Comparison of ENCODE assay signal across 22 mouse cellular contexts in the genomic region with DNA sequence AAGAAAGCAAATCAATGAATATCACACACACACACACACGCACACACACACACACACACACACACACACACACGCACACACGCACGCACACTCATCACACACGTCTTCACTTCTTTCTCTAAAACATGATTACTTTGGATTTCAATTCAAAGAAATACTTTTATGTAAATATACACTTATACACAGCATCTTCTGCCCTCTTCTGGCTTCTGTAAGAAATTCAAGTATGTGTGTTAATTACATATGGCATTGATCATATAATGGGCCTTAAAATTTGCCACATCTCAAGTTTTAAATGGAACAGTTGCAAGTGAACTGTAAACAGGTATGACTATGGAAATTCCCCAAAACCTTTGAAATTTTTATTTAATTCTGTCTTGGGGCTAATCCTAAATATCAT. TPM values are rescaled to one million over a fixed set of nuclear protein-coding genes. Genes with fewer than 3 reads are reported as not detected.
A peak's percentile ranks its signal among the peaks of the same experiment; 100 is the strongest.
DNase-seq lines count a peak whose midpoint lies in the region; ATAC-seq and TF ChIP-seq lines count a peak whose summit lies in the region.
"Had no signal": no experiment of that assay in that cellular context is flagged by ENCODE, and none has a peak within 500 bp of the region (broad histone marks: within the 10 kb centered on the region; RNA-seq: fewer than 3 reads in every experiment).

No protein-coding gene starts in this region.

- 83% methylated on average over 5 of the region's 5 CpGs for WGBS in hindbrain, embryonic 14.5 days
- 85% methylated on average over 5 of the region's 5 CpGs for WGBS in hindbrain, embryonic 12.5 days
- 68% methylated on average over 5 of the region's 5 CpGs for WGBS in lung, embryonic 14.5 days

- H3K4me2 ChIP-seq in hindbrain, embryonic 14.5 days (replicated peaks): no peak overlapping the region
- no peak overlapping the region for H3K4me2 ChIP-seq in hindbrain, embryonic 12.5 days (replicated peaks)
- no peak overlapping the region for H3K4me2 ChIP-seq in lung, embryonic 14.5 days
- H3K4me2 ChIP-seq: embryonic facial prominence, embryonic 13.5 days; limb, embryonic 12.5 days; liver, embryonic 15.5 days; midbrain, embryonic 12.5 days; neural tube, embryonic 15.5 days had no signal

- H3K27ac ChIP-seq in hindbrain, embryonic 14.5 days: no peak overlapping the region
- H3K27ac ChIP-seq in hindbrain, embryonic 12.5 days: no peak overlapping the region
- no peak overlapping the region for H3K27ac ChIP-seq in lung, embryonic 14.5 days (ENCODE audit: low read depth)
- H3K27ac ChIP-seq: embryonic facial prominence, embryonic 13.5 days; heart, embryonic 10.5 days; limb, embryonic 12.5 days; liver, embryonic 15.5 days; midbrain, embryonic 12.5 days; neural tube, embryonic 15.5 days had no signal

- peak; percentile 4 for DNase-seq in embryo, embryonic 10.5 days (ENCODE audit: low spot score)
- no peak for DNase-seq in embryo, embryonic 9.5 days (ENCODE audit: extremely low spot score)
- peak; percentile 33 for DNase-seq in hindbrain, embryonic 14.5 days (ENCODE audit: low spot score)
- peak; percentile 58 for DNase-seq in lung, embryonic 14.5 days
- DNase-seq in lung, adult 18-20 months: no peak
- peak; percentile 45 for DNase-seq in brain, embryonic 14.5 days (ENCODE audit: low read depth)
- DNase-seq in adipocyte (ENCODE audit: low spot score): no peak
- DNase-seq: cerebellum, postnatal 14 days; gastrocnemius, postnatal 36 days; heart, postnatal 36 days; right cerebral cortex, postnatal 4 days; thymus, postnatal 25 days had no signal

- H3K9me3 ChIP-seq in hindbrain, embryonic 14.5 days (ENCODE audit: control insufficient read depth, low read length): no peaks in the 10 kb centered on the region
- H3K9me3 ChIP-seq in hindbrain, embryonic 12.5 days (replicated peaks): no peaks in the 10 kb centered on the region
- no peaks in the 10 kb centered on the region for H3K9me3 ChIP-seq in lung, embryonic 14.5 days (ENCODE audit: low read depth, low read length)
- H3K9me3 ChIP-seq: embryonic facial prominence, embryonic 13.5 days; heart, embryonic 10.5 days; limb, embryonic 12.5 days; liver, embryonic 15.5 days; midbrain, embryonic 12.5 days; neural tube, embryonic 15.5 days had no signal

- no peak for TF ChIP-seq POLR2A in brain, embryonic 14.5 days (IDR thresholded peaks at IDR 0.05; ENCODE audit: borderline replicate concordance, extremely low read depth, insufficient read depth, insufficient read length, poor library complexity, severe bottlenecking)

- H3K9ac ChIP-seq in hindbrain, embryonic 14.5 days: no peak overlapping the region
- no peak overlapping the region for H3K9ac ChIP-seq in hindbrain, embryonic 12.5 days
- no peak overlapping the region for H3K9ac ChIP-seq in lung, embryonic 14.5 days
- H3K9ac ChIP-seq: embryonic facial prominence, embryonic 13.5 days; limb, embryonic 12.5 days; liver, embryonic 15.5 days; midbrain, embryonic 12.5 days; neural tube, embryonic 15.5 days had no signal

- ATAC-seq in hindbrain, embryonic 14.5 days (ENCODE audit: low FRiP score): no peak
- no peak for ATAC-seq in hindbrain, embryonic 12.5 days (ENCODE audit: low FRiP score)
- no peak for ATAC-seq in lung, embryonic 14.5 days (ENCODE audit: insufficient read depth)
- ATAC-seq: activated CD4-positive, CD25-positive, alpha-beta regulatory T cell, adult 4 months; Patski had no signal

- no peak overlapping the region for H3K4me3 ChIP-seq in hindbrain, embryonic 14.5 days (replicated peaks; ENCODE audit: low read length)
- no peak overlapping the region for H3K4me3 ChIP-seq in hindbrain, embryonic 12.5 days
- no peak overlapping the region for H3K4me3 ChIP-seq in lung, embryonic 14.5 days (ENCODE audit: low read depth, low read length)
- H3K4me3 ChIP-seq: embryonic facial prominence, embryonic 13.5 days; heart, embryonic 10.5 days; limb, embryonic 12.5 days; liver, embryonic 15.5 days; midbrain, embryonic 12.5 days; myocyte; neural tube, embryonic 15.5 days had no signal

- H3K4me1 ChIP-seq in hindbrain, embryonic 14.5 days (replicated peaks; ENCODE audit: control insufficient read depth, insufficient read depth, low read length): no peaks in the 10 kb centered on the region
- no peaks in the 10 kb centered on the region for H3K4me1 ChIP-seq in hindbrain, embryonic 12.5 days
- no peaks in the 10 kb centered on the region for H3K4me1 ChIP-seq in lung, embryonic 14.5 days (ENCODE audit: insufficient read depth)
- H3K4me1 ChIP-seq: embryonic facial prominence, embryonic 13.5 days; heart, embryonic 10.5 days; limb, embryonic 12.5 days; liver, embryonic 15.5 days; midbrain, embryonic 12.5 days; neural tube, embryonic 15.5 days had no signal

- H3K27me3 ChIP-seq in hindbrain, embryonic 14.5 days (ENCODE audit: control insufficient read depth, insufficient read depth, low read length): no peaks in the 10 kb centered on the region
- H3K27me3 ChIP-seq in hindbrain, embryonic 12.5 days: no peaks in the 10 kb centered on the region
- no peaks in the 10 kb centered on the region for H3K27me3 ChIP-seq in lung, embryonic 14.5 days (ENCODE audit: insufficient read depth, low read length)
- H3K27me3 ChIP-seq: embryonic facial prominence, embryonic 13.5 days; limb, embryonic 12.5 days; liver, embryonic 15.5 days; midbrain, embryonic 12.5 days; neural tube, embryonic 15.5 days had no signal

- peak; percentile 31; the same call in 1 of the 2 replicates for TF ChIP-seq CTCF in lung, embryonic 14.5 days (IDR thresholded peaks at IDR 0.05; ENCODE audit: low read depth)
- no peak for TF ChIP-seq CTCF in brain, embryonic 14.5 days (IDR thresholded peaks at IDR 0.05; ENCODE audit: borderline replicate concordance, extremely low read depth, insufficient read depth, insufficient read length)

- H3K36me3 ChIP-seq in hindbrain, embryonic 14.5 days (replicated peaks; ENCODE audit: control insufficient read depth, insufficient read depth): no peaks in the 10 kb centered on the region
- H3K36me3 ChIP-seq in hindbrain, embryonic 12.5 days: no peaks in the 10 kb centered on the region
- no peaks in the 10 kb centered on the region for H3K36me3 ChIP-seq in lung, embryonic 14.5 days (ENCODE audit: insufficient read depth)
- H3K36me3 ChIP-seq: embryonic facial prominence, embryonic 13.5 days; heart, embryonic 10.5 days; limb, embryonic 12.5 days; liver, embryonic 15.5 days; midbrain, embryonic 12.5 days; neural tube, embryonic 15.5 days had no signal

RNA-seq across cellular contexts. Expression of a gene that starts 35.0 kb away (rescaled TPM):
- 34.9 and 40.4 TPM in 2 replicates for polyA plus RNA-seq in hindbrain, embryonic 14.5 days (2014; fragmentation: Nextera tagmentation; extraction: Ambion mirVana)
- 10.6 and 11.1 TPM in 2 replicates for polyA plus RNA-seq in hindbrain, embryonic 12.5 days (2016; fragmentation: Nextera tagmentation; extraction: Ambion mirVana)
- polyA plus RNA-seq in lung, embryonic 14.5 days (2014; fragmentation: Nextera tagmentation; extraction: Ambion mirVana): 0.64 and 0.66 TPM in 2 replicates
- 8.8 and 17.7 TPM in 2 replicates for polyA plus RNA-seq in brain, embryonic 14.5 days (2012; rRNA removed)
- polyA plus RNA-seq: Patski had no signal

Comparison
In these comparisons a context has a peak if more than half of its experiments do, and no peak if none do; other contexts are left out.
1. DNase-seq: peak in embryo, embryonic 10.5 days (single experiment), hindbrain, embryonic 14.5 days (single experiment), lung, embryonic 14.5 days (single experiment) and brain, embryonic 14.5 days (single experiment); none in embryo, embryonic 9.5 days (single experiment), lung, adult 18-20 months (0 of 2) and adipocyte (single experiment).